Mouse (Mus musculus): Measurements from ENCODE around the gene 1700056E22Rik.

DNA sequence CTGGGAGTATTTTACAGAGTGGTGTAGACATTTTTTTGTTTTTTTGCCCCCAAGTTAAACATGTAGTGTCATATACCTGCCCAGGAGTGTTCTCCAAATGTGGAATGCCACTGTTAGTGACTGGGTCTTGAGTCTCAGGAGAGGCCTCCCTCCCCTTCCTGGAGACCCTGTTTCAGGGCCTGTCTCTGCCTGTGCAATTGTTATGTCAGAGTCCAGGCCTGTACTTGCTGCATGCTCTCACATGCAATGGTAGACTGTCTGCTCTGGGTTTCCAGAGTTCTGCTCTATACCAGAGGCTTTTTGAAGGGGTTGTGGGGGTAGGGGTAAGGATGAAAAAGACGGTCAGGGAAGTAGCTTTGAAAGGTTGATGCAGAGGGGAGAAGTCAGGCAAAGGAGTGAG lies 6.8 kb upstream of the 1700056E22Rik start:
- TF ChIP-seq CTCF (IDR thresholded peaks at IDR 0.05; ENCODE audit: low read depth, low read length) (no peak), TAL1 (conservative IDR thresholded peaks at IDR 0.05; ENCODE audit: low read depth, low read length) (no peak), POLR2AphosphoS5 (IDR thresholded peaks at IDR 0.05; ENCODE audit: insufficient replicate concordance, low read depth, low read length) (no peak), GATA1 (IDR thresholded peaks at IDR 0.05; ENCODE audit: borderline replicate concordance, low read length) (no peak), GATA2 (IDR thresholded peaks at IDR 0.05; ENCODE audit: borderline replicate concordance, low read depth, low read length) (no peak)
